Mouse (Mus musculus): ENCODE data around the gene Tas2r106. TPM values are rescaled to one million over a fixed set of nuclear protein-coding genes. Genes with fewer than 3 reads are reported as not detected.

Tas2r106 gene
- polyA plus RNA-seq (2012; rRNA removed), result not detected in 2 replicates

DNA sequence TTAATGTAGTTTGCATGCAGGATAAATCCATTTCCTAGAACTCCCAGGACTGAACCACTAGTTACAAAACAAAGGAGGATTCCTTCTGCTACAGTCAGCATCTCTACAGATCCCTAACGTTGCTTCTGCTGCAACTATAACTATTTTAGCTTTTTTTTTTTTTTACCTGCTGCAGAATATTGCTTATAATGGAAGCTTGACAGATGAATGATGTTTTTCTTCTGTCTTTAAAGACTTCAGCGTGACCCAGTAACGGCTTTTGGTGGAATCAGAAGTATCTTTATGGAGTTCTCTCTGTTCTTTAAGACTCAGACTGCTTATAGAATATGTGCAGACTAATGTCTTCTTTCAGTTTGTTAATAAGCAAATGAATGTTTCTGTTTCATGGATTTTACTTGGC lies at the start of gene Tas2r106:
Gene Tas2r106 (minus strand): TSS at position 101 of the 400 bp plus-strand sequence.
- Histone ChIP-seq H3K36me3 (ENCODE audit: control insufficient read depth, insufficient read depth, low read length) (no peaks in the 10 kb centered on the region), H3K4me3 (ENCODE audit: control insufficient read depth, insufficient read depth, low read length) (no peak within 1 kb of the TSS), H3K27me3 (ENCODE audit: control insufficient read depth, insufficient read depth, low read length) (no peaks in the 10 kb centered on the region), H3K4me1 (replicated peaks; ENCODE audit: control insufficient read depth, insufficient read depth, low read length) (no peaks in the 10 kb centered on the region), H3K27ac (ENCODE audit: control insufficient read depth, insufficient read depth, low read length) (no peak within 1 kb of the TSS)
- no peak for TF ChIP-seq CTCF (IDR thresholded peaks at IDR 0.05; ENCODE audit: borderline replicate concordance, control insufficient read depth, extremely low read depth, insufficient read depth, low read length, poor library complexity)
- TF ChIP-seq POLR2A (IDR thresholded peaks at IDR 0.05; ENCODE audit: control insufficient read depth, extremely low read depth, insufficient read depth, low read length, poor library complexity), result no peak
- 78% methylated on average over 3 of the region's 3 CpGs for WGBS
- DNase-seq, result no peak

DNA sequence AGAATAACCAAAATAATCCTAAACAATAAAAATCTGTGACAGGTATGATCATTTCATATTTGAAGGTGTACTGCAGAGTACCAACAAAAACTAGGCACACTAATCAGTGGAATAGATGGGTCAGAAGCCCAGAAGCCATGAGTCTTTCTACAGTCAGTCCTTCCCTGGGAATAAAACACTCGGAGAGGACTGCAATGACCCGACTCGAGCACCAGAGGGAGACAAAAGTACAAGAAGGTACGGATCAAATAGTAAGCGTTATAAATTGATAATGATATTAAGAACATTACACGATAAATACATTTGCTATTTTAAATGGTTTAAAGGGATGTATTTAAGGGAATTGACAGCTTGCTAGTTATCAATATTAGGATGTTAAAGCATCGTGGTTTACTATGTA lies 34.1 kb upstream of the Tas2r106 start:
- DNase-seq, result no peak
- TF ChIP-seq CTCF (IDR thresholded peaks at IDR 0.05; ENCODE audit: borderline replicate concordance, control insufficient read depth, extremely low read depth, insufficient read depth, low read length, poor library complexity), result no peak
- TF ChIP-seq POLR2A (IDR thresholded peaks at IDR 0.05; ENCODE audit: control insufficient read depth, extremely low read depth, insufficient read depth, low read length, poor library complexity), result no peak
- no peak overlapping the region for H3K4me3 ChIP-seq (ENCODE audit: control insufficient read depth, insufficient read depth, low read length)
- H3K4me1 ChIP-seq (replicated peaks; ENCODE audit: control insufficient read depth, insufficient read depth, low read length), result no peaks in the 10 kb centered on the region
- WGBS, result 42% methylated on average over 7 of the region's 7 CpGs
- no peaks in the 10 kb centered on the region for H3K27me3 ChIP-seq (ENCODE audit: control insufficient read depth, insufficient read depth, low read length)
- H3K27ac ChIP-seq (ENCODE audit: control insufficient read depth, insufficient read depth, low read length), result no peak overlapping the region
- no peaks in the 10 kb centered on the region for H3K36me3 ChIP-seq (ENCODE audit: control insufficient read depth, insufficient read depth, low read length)

DNA sequence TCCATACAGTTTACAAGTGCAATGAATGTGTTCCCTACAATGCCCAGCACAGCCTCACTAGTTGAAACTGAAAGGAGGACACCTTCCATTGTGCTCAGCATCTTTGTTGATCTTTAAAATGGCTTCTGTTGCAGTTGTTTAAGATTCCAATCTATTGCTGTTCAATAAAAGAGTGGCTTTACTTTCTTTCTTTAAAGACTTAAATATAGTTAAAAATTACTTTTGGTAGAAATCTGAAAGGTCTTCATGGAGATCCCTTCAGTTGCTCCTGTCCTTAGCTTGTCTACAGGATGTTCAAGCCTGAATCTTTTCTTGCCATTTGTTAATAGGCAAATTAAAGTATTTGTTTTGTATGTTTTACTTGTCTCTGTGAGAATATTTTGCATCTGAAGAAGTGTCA lies 11.3 kb upstream of the Tas2r106 start, which contains the start of gene Tas2r114:
Gene Tas2r114 (minus strand): TSS at position 101 of the 400 bp plus-strand sequence.
- TF ChIP-seq POLR2A (IDR thresholded peaks at IDR 0.05; ENCODE audit: control insufficient read depth, extremely low read depth, insufficient read depth, low read length, poor library complexity), result no peak
- TF ChIP-seq CTCF (IDR thresholded peaks at IDR 0.05; ENCODE audit: borderline replicate concordance, control insufficient read depth, extremely low read depth, insufficient read depth, low read length, poor library complexity), result no peak
- no peak for DNase-seq
- Histone ChIP-seq H3K4me1 (replicated peaks; ENCODE audit: control insufficient read depth, insufficient read depth, low read length) (no peaks in the 10 kb centered on the region), H3K4me3 (ENCODE audit: control insufficient read depth, insufficient read depth, low read length) (no peak within 1 kb of the TSS), H3K36me3 (ENCODE audit: control insufficient read depth, insufficient read depth, low read length) (no peaks in the 10 kb centered on the region), H3K27me3 (ENCODE audit: control insufficient read depth, insufficient read depth, low read length) (no peaks in the 10 kb centered on the region), H3K27ac (ENCODE audit: control insufficient read depth, insufficient read depth, low read length) (no peak within 1 kb of the TSS)

DNA sequence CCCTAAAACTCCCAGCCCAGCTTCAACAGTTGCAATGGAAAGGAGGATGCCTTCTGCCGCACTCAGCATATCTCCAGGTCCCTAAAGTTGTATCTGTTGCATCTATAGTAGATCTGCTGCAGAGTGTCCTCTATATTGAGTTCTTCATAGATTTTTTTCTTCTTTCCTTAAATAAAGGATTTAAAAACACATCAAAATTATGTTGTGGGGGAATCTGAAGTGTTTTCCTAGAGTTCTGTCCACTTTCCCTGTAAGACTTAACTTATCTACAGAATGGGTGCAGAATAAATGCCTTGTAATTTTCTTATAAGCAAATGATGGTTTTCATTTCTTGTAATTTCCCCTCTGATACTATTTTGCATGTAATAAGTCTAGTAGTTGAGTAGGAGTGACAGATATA lies 8.7 kb upstream of the Tas2r106 start, which contains the start of gene Tas2r105:
Gene Tas2r105 (minus strand): TSS at position 101 of the 400 bp plus-strand sequence.
- H3K27me3 ChIP-seq (ENCODE audit: control insufficient read depth, insufficient read depth, low read length), result no peaks in the 10 kb centered on the region
- no peak within 1 kb of the TSS for H3K27ac ChIP-seq (ENCODE audit: control insufficient read depth, insufficient read depth, low read length)
- no peaks in the 10 kb centered on the region for H3K4me1 ChIP-seq (replicated peaks; ENCODE audit: control insufficient read depth, insufficient read depth, low read length)
- WGBS, result 87% methylated on average over 1 of the region's 1 CpGs
- no peaks in the 10 kb centered on the region for H3K36me3 ChIP-seq (ENCODE audit: control insufficient read depth, insufficient read depth, low read length)
- H3K4me3 ChIP-seq (ENCODE audit: control insufficient read depth, insufficient read depth, low read length), result no peak within 1 kb of the TSS
- no peak for DNase-seq
- TF ChIP-seq POLR2A (IDR thresholded peaks at IDR 0.05; ENCODE audit: control insufficient read depth, extremely low read depth, insufficient read depth, low read length, poor library complexity) (no peak), CTCF (IDR thresholded peaks at IDR 0.05; ENCODE audit: borderline replicate concordance, control insufficient read depth, extremely low read depth, insufficient read depth, low read length, poor library complexity) (no peak)

GRCm38 (mm10) chr6:131685644-131686043 lies 7.0 kb upstream of the Tas2r106 start, which contains the start of gene Tas2r104:
TSS of gene Tas2r104 (minus strand) at chr6:131685744.
- WGBS, result 90% methylated on average over 1 of the region's 1 CpGs
- no peak within 1 kb of the TSS for H3K27ac ChIP-seq (ENCODE audit: control insufficient read depth, insufficient read depth, low read length)
- H3K4me3 ChIP-seq (ENCODE audit: control insufficient read depth, insufficient read depth, low read length), result no peak within 1 kb of the TSS
- no peak for DNase-seq
- H3K27me3 ChIP-seq (ENCODE audit: control insufficient read depth, insufficient read depth, low read length), result no peaks in the 10 kb centered on the region
- H3K4me1 ChIP-seq (replicated peaks; ENCODE audit: control insufficient read depth, insufficient read depth, low read length), result no peaks in the 10 kb centered on the region
- TF ChIP-seq CTCF (IDR thresholded peaks at IDR 0.05; ENCODE audit: borderline replicate concordance, control insufficient read depth, extremely low read depth, insufficient read depth, low read length, poor library complexity), result no peak
- TF ChIP-seq POLR2A (IDR thresholded peaks at IDR 0.05; ENCODE audit: control insufficient read depth, extremely low read depth, insufficient read depth, low read length, poor library complexity), result no peak
- no peaks in the 10 kb centered on the region for H3K36me3 ChIP-seq (ENCODE audit: control insufficient read depth, insufficient read depth, low read length)

GRCm38 (mm10) chr6:131660049-131660448 lies 18.6 kb downstream of the Tas2r106 start, which contains the start of gene Tas2r107:
TSS of gene Tas2r107 (minus strand) at chr6:131660149.
- H3K4me3 ChIP-seq (ENCODE audit: control insufficient read depth, insufficient read depth, low read length), result no peak within 1 kb of the TSS
- no peaks in the 10 kb centered on the region for H3K36me3 ChIP-seq (ENCODE audit: control insufficient read depth, insufficient read depth, low read length)
- no peaks in the 10 kb centered on the region for H3K4me1 ChIP-seq (replicated peaks; ENCODE audit: control insufficient read depth, insufficient read depth, low read length)
- no peaks in the 10 kb centered on the region for H3K27me3 ChIP-seq (ENCODE audit: control insufficient read depth, insufficient read depth, low read length)
- DNase-seq, result no peak
- H3K27ac ChIP-seq (ENCODE audit: control insufficient read depth, insufficient read depth, low read length), result no peak within 1 kb of the TSS
- no peak for TF ChIP-seq CTCF (IDR thresholded peaks at IDR 0.05; ENCODE audit: borderline replicate concordance, control insufficient read depth, extremely low read depth, insufficient read depth, low read length, poor library complexity)
- TF ChIP-seq POLR2A (IDR thresholded peaks at IDR 0.05; ENCODE audit: control insufficient read depth, extremely low read depth, insufficient read depth, low read length, poor library complexity), result no peak

GRCm38 (mm10) chr6:131630812-131631211 lies 47.9 kb downstream of the Tas2r106 start, which contains the start of gene Tas2r130:
TSS of gene Tas2r130 (minus strand) at chr6:131630912.
- WGBS, result 76% methylated on average over 3 of the region's 3 CpGs
- no peak for DNase-seq
- no peak within 1 kb of the TSS for H3K4me3 ChIP-seq (ENCODE audit: control insufficient read depth, insufficient read depth, low read length)
- no peak within 1 kb of the TSS for H3K27ac ChIP-seq (ENCODE audit: control insufficient read depth, insufficient read depth, low read length)
- no peaks in the 10 kb centered on the region for H3K36me3 ChIP-seq (ENCODE audit: control insufficient read depth, insufficient read depth, low read length)
- H3K27me3 ChIP-seq (ENCODE audit: control insufficient read depth, insufficient read depth, low read length), result no peaks in the 10 kb centered on the region
- TF ChIP-seq CTCF (IDR thresholded peaks at IDR 0.05; ENCODE audit: borderline replicate concordance, control insufficient read depth, extremely low read depth, insufficient read depth, low read length, poor library complexity) (no peak), POLR2A (IDR thresholded peaks at IDR 0.05; ENCODE audit: control insufficient read depth, extremely low read depth, insufficient read depth, low read length, poor library complexity) (no peak)
- H3K4me1 ChIP-seq (replicated peaks; ENCODE audit: control insufficient read depth, insufficient read depth, low read length), result no peaks in the 10 kb centered on the region

Other genes starting within 250 kb of the Tas2r106 start
- gene 5430401F13Rik, start 192.5 kb downstream of the Tas2r106 start, polyA plus RNA-seq (2012; rRNA removed), result not detected in 2 replicates
- gene Gm6619, start 192.5 kb downstream of the Tas2r106 start, polyA plus RNA-seq (2012; rRNA removed), result not detected in 2 replicates
- not detected in 2 replicates for gene Tas2r130, start 48.0 kb downstream of the Tas2r106 start, polyA plus RNA-seq (2012; rRNA removed)
- gene Tas2r107, start 18.7 kb downstream of the Tas2r106 start, polyA plus RNA-seq (2012; rRNA removed), result not detected in 2 replicates
- gene Tas2r104, start 6.9 kb upstream of the Tas2r106 start, polyA plus RNA-seq (2012; rRNA removed), result not detected in 2 replicates
- not detected in 2 replicates for gene Tas2r105, start 8.6 kb upstream of the Tas2r106 start, polyA plus RNA-seq (2012; rRNA removed)
- not detected in 2 replicates for gene Tas2r114, start 11.2 kb upstream of the Tas2r106 start, polyA plus RNA-seq (2012; rRNA removed)